Mouse (Mus musculus): ENCODE data around the gene Kctd20. TPM values are rescaled to one million over a fixed set of nuclear protein-coding genes. Genes with fewer than 3 reads are reported as not detected.

The Kctd20 gene
- polyA plus RNA-seq, 1 experiment from 2014 or later = 38.2 TPM

DNA sequence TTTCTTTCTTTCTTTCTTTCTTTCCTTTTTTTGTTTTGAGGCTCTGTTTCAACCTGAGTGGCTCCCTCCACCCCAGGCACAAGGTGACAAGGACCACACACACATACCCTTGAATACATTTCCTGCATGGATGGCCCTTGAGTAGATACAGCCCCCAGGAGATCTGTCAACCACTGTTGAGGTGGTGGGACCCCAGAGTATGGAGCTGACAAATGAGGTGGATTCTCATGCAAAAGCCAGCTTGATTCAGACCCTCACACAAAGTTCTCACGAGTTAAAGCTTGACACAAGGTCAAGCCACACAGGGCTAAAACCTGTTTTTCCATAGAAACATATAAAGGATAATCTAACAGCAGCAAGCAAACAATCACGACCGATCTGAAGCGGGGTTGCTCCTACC lies 19.5 kb upstream of the Kctd20 start:
- CTCF ChIA-PET = interaction anchor here (0.7 kb wide), 1 partner anchor 12 kb away, joined by 3 read pairs; no protein-coding TSS in a partner anchor
- TF ChIP-seq CTCF (IDR thresholded peaks at IDR 0.05) = no peak

GRCm38 (mm10) chr17:28934120-28934916 lies 17.4 kb upstream of the Kctd20 start:
- no peaks in the 10 kb centered on the region for H3K27me3 ChIP-seq
- ATAC-seq = no peak
- POLR2A ChIA-PET = no interaction called here
- TF ChIP-seq CTCF (IDR thresholded peaks at IDR 0.05) = no peak
- in situ Hi-C loops (cut with MboI; ENCODE audit: low pct_unique_long_range_greater_than_20kb) = no loop called here
- DNase-seq (ENCODE audit: low read depth, low spot score) = no peak
- CTCF ChIA-PET = interaction anchor here (0.6 kb wide), 1 partner anchor 8 kb away, joined by 3 read pairs; no protein-coding TSS in a partner anchor

More for the DNA sequence above, 19.5 kb upstream of the Kctd20 start:
- no peak for ATAC-seq
- in situ Hi-C loops (cut with MboI; ENCODE audit: low pct_unique_long_range_greater_than_20kb) = no loop called here
- POLR2A ChIA-PET = no interaction called here
- no peak for DNase-seq (ENCODE audit: low read depth, low spot score)
- no peaks in the 10 kb centered on the region for H3K27me3 ChIP-seq

DNA sequence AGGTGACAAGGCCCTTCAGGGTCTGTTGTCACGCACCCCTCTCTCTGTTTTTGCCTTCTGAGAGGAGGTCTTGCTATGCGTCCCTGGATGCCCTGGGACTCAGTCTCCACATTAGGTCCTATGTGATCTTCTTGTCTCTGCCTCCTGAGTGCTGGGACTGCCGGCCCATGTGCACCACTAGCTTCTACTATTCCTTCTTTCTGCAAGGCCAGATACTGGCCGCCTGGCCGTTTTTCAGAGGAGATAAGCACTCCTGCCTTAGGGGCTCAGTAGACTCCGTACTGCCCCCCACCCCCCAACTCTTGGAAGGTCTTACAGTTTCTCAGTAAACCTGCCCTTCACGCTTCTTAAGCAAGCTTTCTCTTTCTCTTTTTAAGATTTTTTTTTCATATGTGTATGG lies 15.6 kb upstream of the Kctd20 start:
- DNase-seq (ENCODE audit: low read depth, low spot score) (no peak), ATAC-seq (no peak)
- H3K27me3 ChIP-seq = no peaks in the 10 kb centered on the region
- in situ Hi-C loops (cut with MboI; ENCODE audit: low pct_unique_long_range_greater_than_20kb) = no loop called here
- POLR2A ChIA-PET = interaction anchor here (0.9 to 1.4 kb wide), 2 partner anchors 16 to 17 kb away, joined by 4 read pairs; partner anchors contain the start of gene Kctd20
- no peak for TF ChIP-seq CTCF (IDR thresholded peaks at IDR 0.05)
- CTCF ChIA-PET = interaction anchor here (1.2 to 2.5 kb wide), 3 partner anchors 10 to 51 kb away, joined by 4 to 8 read pairs (median 6); no protein-coding TSS in a partner anchor

DNA sequence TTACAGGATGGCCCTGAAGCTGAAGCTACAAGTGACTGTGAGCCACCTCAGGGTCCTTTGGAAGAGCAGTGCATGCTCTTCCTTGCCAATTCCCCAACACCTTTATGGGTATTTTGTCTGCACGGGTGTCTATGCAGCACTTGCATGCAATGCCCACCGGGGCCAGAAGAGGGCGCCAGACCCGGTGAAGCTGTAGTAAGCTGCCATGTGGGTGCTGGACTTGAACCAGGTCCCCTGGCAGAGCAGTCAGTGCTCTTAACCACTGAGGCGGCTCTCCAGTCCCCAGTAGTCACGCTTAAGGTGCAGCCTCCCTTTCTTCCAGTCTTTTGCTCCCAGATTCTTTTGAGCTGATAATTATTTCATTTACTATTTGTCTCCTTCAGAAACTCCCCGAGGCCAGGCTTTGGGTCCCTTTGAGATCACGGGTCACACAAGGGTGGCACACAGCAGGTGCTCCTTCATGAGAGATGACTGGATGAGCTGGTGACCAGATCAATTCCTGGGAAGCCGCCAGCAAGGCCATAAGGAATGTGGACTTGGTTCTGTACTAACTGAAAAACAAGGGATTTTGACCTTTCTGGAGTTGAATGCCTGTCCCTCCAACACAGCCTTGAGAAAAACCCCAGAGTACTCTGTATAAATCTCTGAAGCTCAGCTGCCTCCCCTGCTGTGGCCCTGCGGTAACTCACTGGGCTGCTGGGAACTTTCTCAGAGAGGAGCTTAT lies 15.0 kb upstream of the Kctd20 start:
- H3K27me3 ChIP-seq = no peaks in the 10 kb centered on the region
- peak; percentile 86 for TF ChIP-seq CTCF (IDR thresholded peaks at IDR 0.05)
- POLR2A ChIA-PET = interaction anchor here (0.9 to 1.4 kb wide), 2 partner anchors 15 to 17 kb away, joined by 4 read pairs; partner anchors contain the start of gene Kctd20
- ATAC-seq = peak; percentile 21
- peak; percentile 19 for DNase-seq (ENCODE audit: low read depth, low spot score)
- CTCF ChIA-PET = interaction anchor here (1.0 to 2.5 kb wide), 5 partner anchors 10 to 78 kb away, joined by 4 to 8 read pairs (median 6); no protein-coding TSS in a partner anchor
- in situ Hi-C loops (cut with MboI; ENCODE audit: low pct_unique_long_range_greater_than_20kb) = no loop called here

DNA sequence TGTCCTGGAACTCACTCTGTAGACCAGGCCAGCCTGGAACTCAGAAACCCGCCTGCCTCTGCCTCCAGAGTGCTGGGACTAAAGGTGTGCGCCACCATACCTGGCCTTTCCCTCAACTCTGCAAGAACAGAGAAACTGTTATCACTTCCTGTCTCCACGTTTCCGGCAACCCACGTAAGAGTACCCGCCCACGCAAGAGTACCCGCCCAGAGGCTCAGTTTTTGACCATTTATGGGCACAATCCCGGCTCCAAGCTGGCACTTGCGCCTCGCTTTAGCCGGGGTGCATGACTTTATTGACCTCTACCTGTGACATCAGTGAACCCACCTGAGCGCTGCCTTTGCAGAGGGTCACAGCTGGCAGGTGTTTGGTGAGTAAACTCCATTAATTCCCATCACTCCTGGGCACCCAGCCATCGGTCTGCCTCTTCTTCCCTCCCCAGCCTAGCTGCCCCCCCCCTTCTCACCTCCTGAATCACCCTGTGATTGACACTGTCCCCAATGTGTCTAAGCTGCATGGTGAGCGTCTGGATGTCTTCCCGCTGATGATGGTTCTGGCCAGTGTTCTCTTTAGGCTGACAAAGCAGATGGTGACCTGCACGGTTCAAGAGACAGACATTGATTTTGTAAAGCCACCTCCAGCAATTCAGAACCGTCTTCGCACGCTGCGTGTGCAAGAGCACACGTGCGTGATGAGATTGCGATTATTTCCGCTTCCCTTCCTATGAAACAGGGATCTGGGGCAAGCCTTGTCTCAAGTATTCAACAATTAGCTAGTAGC lies 10.8 kb upstream of the Kctd20 start:
- in situ Hi-C loops (cut with MboI; ENCODE audit: low pct_unique_long_range_greater_than_20kb) = no loop called here
- POLR2A ChIA-PET = interaction anchor here (1.4 kb wide), 1 partner anchor 11 kb away, joined by 4 read pairs; the partner anchor contains the start of gene Kctd20
- CTCF ChIA-PET = no interaction called here
- TF ChIP-seq CTCF (IDR thresholded peaks at IDR 0.05) = no peak
- no peak for ATAC-seq
- no peaks in the 10 kb centered on the region for H3K27me3 ChIP-seq
- DNase-seq (ENCODE audit: low read depth, low spot score) = no peak

DNA sequence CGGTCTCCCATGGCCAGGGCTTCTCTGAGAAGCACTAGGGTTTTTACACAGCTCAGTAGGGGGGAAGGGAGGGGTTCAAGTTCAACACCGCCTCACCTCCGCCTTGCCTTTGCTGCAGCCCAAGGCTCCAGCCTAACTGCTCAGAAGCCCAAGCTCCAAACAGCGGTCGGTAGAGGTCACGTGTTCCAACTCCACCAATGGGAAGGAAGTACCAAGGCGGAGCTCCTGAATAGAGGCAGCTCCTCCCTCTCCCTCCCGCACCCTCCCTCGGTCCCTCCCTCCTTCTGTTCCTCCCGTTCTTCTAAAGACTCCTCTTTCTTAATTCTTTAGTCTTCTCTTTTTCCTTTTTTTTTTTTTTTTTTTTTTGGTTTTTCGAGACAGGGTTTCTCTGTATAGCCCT lies 9.6 kb upstream of the Kctd20 start:
- in situ Hi-C loops (cut with MboI; ENCODE audit: low pct_unique_long_range_greater_than_20kb) = no loop called here
- ATAC-seq = no peak

GRCm38 (mm10) chr17:28943740-28944139 lies 8.0 kb upstream of the Kctd20 start, which contains the start of gene Pxt1:
Gene Pxt1 (minus strand): TSS chr17:28943840.
- POLR2A ChIA-PET = no interaction called here
- DNase-seq (ENCODE audit: low read depth, low spot score) (no peak), ATAC-seq (no peak)
- in situ Hi-C loops (cut with MboI; ENCODE audit: low pct_unique_long_range_greater_than_20kb) = no loop called here
- no peaks in the 10 kb centered on the region for H3K27me3 ChIP-seq
- CTCF ChIA-PET = interaction anchor here (0.9 kb wide), 1 partner anchor 61 kb away, joined by 4 read pairs; no protein-coding TSS in a partner anchor
- TF ChIP-seq CTCF (IDR thresholded peaks at IDR 0.05) = no peak

More for the DNA sequence above, 9.6 kb upstream of the Kctd20 start:
- no peak for DNase-seq (ENCODE audit: low read depth, low spot score)
- ChIA-PET POLR2A (interaction anchor here (1.4 kb wide), 1 partner anchor 10 kb away, joined by 4 read pairs; the partner anchor contains the start of gene Kctd20), CTCF (no interaction called here)
- no peaks in the 10 kb centered on the region for H3K27me3 ChIP-seq
- no peak for TF ChIP-seq CTCF (IDR thresholded peaks at IDR 0.05)

DNA sequence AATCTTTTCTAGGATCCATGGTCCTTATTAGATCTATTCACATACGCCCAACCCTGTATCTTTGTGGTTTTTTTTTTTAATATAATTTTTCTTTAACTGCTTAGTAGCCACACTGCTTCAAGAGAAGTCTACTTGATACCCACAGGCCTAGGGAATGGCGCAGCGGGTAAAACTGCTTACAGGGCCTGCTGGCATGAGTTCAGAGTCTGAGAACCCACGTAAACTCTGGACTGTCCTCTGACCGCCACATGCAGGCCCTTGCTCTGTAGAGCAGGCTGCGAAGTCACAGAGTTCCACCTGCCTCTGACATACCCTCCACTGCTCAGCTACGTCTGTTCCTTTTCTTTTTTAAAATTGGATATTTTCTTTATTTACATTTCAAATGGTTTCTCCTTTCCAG lies 7.3 kb upstream of the Kctd20 start:
- TF ChIP-seq CTCF (IDR thresholded peaks at IDR 0.05) = no peak
- in situ Hi-C loops (cut with MboI; ENCODE audit: low pct_unique_long_range_greater_than_20kb) = no loop called here
- H3K27me3 ChIP-seq = no peaks in the 10 kb centered on the region
- no peak for ATAC-seq
- CTCF ChIA-PET = interaction anchor here (0.9 kb wide), 1 partner anchor 61 kb away, joined by 4 read pairs; no protein-coding TSS in a partner anchor
- DNase-seq (ENCODE audit: low read depth, low spot score) = no peak
- POLR2A ChIA-PET = no interaction called here

- ChIA-PET CTCF (interaction anchor here (0.8 to 1.7 kb wide), 3 partner anchors 11 to 48 kb away, joined by 3 to 6 read pairs (median 5); no protein-coding TSS in a partner anchor), POLR2A (no interaction called here)
- H3K27me3 ChIP-seq = no peaks in the 10 kb centered on the region
- in situ Hi-C loops (cut with MboI; ENCODE audit: low pct_unique_long_range_greater_than_20kb) = no loop called here
- no peak for TF ChIP-seq CTCF (IDR thresholded peaks at IDR 0.05)
- DNase-seq (ENCODE audit: low read depth, low spot score) = no peak
- ATAC-seq = no peak
Observed at GRCm38 (mm10) chr17:28947011-28947939, 4.5 kb upstream of the Kctd20 start.
